Mouse (Mus musculus) C2C12 (cell line): ENCODE data around the gene Ddx4. TPM values are rescaled to one million over a fixed set of nuclear protein-coding genes. Genes with fewer than 3 reads are reported as not detected.

Source experiments
- H3K27me3 ChIP-seq: one replicate; pipeline ENCODE4 v1.6.1; 2011; ENCODE audit not compliant: control insufficient read depth, insufficient read depth, insufficient read length
- H3K36me3 ChIP-seq: one replicate; pipeline ENCODE4 v1.6.1; 2011; ENCODE audit not compliant: control insufficient read depth, insufficient read depth
- H3K4me3 ChIP-seq: one replicate; pipeline ENCODE4 v1.5.1; 2011; ENCODE audit warnings: mild to moderate bottlenecking, control low read depth; ENCODE audit not compliant: poor library complexity, insufficient read depth, severe bottlenecking
- H3K79me2 ChIP-seq: one replicate; pipeline ENCODE4 v1.6.1; 2011; ENCODE audit not compliant: control insufficient read depth, insufficient read depth
- H3K79me3 ChIP-seq: one replicate; pipeline ENCODE4 v1.6.1; 2011; ENCODE audit warnings: low read depth, control low read depth
- H3ac ChIP-seq: one replicate; pipeline ENCODE3; 2011; ENCODE audit warnings: low read depth; ENCODE audit not compliant: control insufficient read depth, insufficient read length
- CEBPB ChIP-seq: IDR thresholded peaks from one replicate; pipeline ENCODE4 v1.6.1; 2011; ENCODE audit warnings: low read depth, mild to moderate bottlenecking, control low read depth, moderate library complexity
- CTCF ChIP-seq: IDR thresholded peaks from one replicate; pipeline ENCODE4 v1.5.1; 2011; ENCODE audit not compliant: control insufficient read depth, insufficient read depth, insufficient read length
- FOSL1 ChIP-seq: IDR thresholded peaks from one replicate; pipeline ENCODE4 v1.8.0; 2011; ENCODE audit warnings: mild to moderate bottlenecking, low read length; ENCODE audit not compliant: poor library complexity, insufficient read depth, severe bottlenecking
- MAX ChIP-seq: IDR thresholded peaks from one replicate; pipeline ENCODE4 v1.6.1; 2011; ENCODE audit warnings: mild to moderate bottlenecking, control low read depth
- MYOD1 ChIP-seq: IDR thresholded peaks from one replicate; pipeline ENCODE4 v1.6.1; 2011; ENCODE audit warnings: low read depth; ENCODE audit not compliant: control insufficient read depth, insufficient read length
- MYOG ChIP-seq: IDR thresholded peaks from one replicate; pipeline ENCODE4 v1.6.1; 2011; ENCODE audit not compliant: control insufficient read depth, insufficient read length; ENCODE audit errors: extremely low read depth
- USF1 ChIP-seq: IDR thresholded peaks from one replicate; pipeline ENCODE4 v1.6.1; 2011; ENCODE audit warnings: low read depth, mild to moderate bottlenecking, control low read depth, moderate library complexity
- polyA plus RNA-seq: library from polyadenylated mRNA; unstranded; fragments of >200 nt; fragmentation: generic; extraction: Trizol; gene quantifications from one replicate; pipeline ENCODE4 v1.2.1, GENCODE M21; 2012; ENCODE audit warnings: missing spikeins

The Ddx4 gene
- polyA plus RNA-seq, 1 experiment = not detected

DNA sequence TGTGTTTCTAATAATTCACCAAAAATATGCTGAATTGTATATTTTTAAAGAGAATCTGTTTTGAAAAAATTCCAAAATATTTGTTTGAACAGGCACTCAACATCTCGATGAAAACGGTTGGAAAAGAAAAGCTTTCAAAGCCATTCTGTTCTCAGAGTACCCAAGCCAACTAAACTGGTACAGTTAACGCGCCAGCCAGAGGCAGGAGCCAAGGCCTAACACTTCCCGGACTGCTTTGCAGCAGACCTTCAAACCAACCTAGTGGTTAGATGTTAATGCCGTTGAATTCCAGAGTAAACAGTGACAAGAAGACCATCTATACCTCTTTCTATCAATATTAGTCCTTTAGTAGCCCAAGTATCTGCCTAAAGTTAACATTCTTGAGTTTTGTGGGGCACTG, 31.7 kb upstream of the Ddx4 start:
- H3K79me3 ChIP-seq = no peaks in the 10 kb centered on the region
- no peak overlapping the region for H3ac ChIP-seq
- H3K4me3 ChIP-seq = no peak overlapping the region
- H3K27me3 ChIP-seq = no peaks in the 10 kb centered on the region
- H3K36me3 ChIP-seq = no peaks in the 10 kb centered on the region
- H3K79me2 ChIP-seq = no peaks in the 10 kb centered on the region
- TF ChIP-seq CTCF (no peak), CEBPB (no peak), USF1 (no peak), FOSL1 (no peak), MYOG (no peak), MYOD1 (no peak), MAX (no peak)

DNA sequence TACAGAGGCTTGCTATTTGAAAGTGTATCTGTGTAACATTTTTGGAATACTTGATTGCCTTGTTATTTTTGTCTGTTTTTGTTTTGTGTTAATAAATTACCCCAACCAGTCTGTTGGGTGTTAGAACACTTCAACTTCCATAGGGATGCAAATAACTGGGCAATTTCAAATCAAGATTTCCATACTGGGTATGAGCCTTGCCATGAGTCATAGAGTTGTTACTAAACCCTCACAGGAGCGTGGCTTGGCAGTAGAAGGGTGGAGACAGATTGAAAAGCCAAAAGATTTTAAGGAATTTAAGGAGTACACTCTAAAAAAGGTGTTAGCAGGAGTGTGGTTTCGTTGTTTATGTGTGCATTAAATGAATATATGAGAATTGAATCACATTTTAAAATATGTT, 31.0 kb upstream of the Ddx4 start:
- Histone ChIP-seq H3K27me3 (no peaks in the 10 kb centered on the region), H3K79me3 (no peaks in the 10 kb centered on the region), H3K36me3 (no peaks in the 10 kb centered on the region), H3K4me3 (no peak overlapping the region), H3K79me2 (no peaks in the 10 kb centered on the region), H3ac (no peak overlapping the region)
- TF ChIP-seq MAX = no peak
- TF ChIP-seq MYOG = no peak
- no peak for TF ChIP-seq CEBPB
- no peak for TF ChIP-seq MYOD1
- no peak for TF ChIP-seq FOSL1
- no peak for TF ChIP-seq USF1
- no peak for TF ChIP-seq CTCF

DNA sequence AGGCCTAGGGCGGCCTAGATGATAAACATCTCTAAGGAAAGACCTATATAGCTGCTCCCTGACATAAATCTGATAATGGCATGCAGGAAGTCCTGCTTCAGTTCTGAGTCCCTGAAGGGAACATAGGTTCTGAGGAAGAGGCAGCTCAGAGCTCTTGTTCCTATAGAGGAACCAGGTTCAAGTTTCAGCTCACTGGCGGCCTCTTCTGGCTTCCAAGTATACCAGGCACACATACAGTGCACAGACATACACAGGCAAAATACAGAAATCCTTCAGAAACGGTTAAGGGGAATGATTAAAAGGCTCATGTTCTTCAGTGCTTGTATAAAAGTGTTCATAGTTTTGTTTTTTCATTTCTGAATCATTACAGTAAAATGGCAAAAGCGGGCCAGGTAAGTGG, 25.9 kb upstream of the Ddx4 start:
- TF ChIP-seq MYOG (no peak), USF1 (no peak), MYOD1 (no peak), MAX (no peak), CEBPB (no peak), CTCF (no peak), FOSL1 (no peak)
- Histone ChIP-seq H3ac (no peak overlapping the region), H3K36me3 (no peaks in the 10 kb centered on the region), H3K79me2 (no peaks in the 10 kb centered on the region), H3K4me3 (no peak overlapping the region), H3K27me3 (no peaks in the 10 kb centered on the region), H3K79me3 (no peaks in the 10 kb centered on the region)

DNA sequence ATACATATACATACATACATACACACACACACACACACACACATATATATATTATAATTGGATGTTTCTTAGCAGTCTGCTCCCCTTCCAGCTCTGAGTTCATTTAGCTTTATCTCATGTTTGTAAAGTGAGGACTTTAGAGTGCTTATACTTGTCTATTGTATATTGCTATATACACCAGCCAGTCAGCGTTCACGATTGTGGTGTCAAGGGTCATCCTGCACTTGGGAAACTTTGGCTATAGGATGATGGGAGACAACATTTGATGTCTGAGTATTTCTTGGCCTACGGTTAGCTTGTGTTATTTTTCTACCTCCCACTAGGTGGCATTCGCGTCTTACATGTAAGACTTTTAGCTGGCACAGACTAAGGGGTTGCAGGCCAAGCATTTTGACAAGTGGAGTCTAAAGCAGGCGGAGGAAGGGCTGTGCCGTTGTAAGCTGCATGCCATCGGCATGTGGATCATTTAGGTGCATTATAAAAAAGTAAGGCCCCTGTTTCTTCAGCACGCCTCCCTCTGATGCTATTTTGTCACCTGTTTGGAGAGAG, 21.7 kb upstream of the Ddx4 start:
- H3K36me3 ChIP-seq = no peaks in the 10 kb centered on the region
- TF ChIP-seq USF1 = no peak
- peak; percentile 9 for TF ChIP-seq CTCF
- H3K79me3 ChIP-seq = no peaks in the 10 kb centered on the region
- H3K79me2 ChIP-seq = no peaks in the 10 kb centered on the region
- no peak overlapping the region for H3ac ChIP-seq
- H3K27me3 ChIP-seq = no peaks in the 10 kb centered on the region
- H3K4me3 ChIP-seq = no peak overlapping the region

DNA sequence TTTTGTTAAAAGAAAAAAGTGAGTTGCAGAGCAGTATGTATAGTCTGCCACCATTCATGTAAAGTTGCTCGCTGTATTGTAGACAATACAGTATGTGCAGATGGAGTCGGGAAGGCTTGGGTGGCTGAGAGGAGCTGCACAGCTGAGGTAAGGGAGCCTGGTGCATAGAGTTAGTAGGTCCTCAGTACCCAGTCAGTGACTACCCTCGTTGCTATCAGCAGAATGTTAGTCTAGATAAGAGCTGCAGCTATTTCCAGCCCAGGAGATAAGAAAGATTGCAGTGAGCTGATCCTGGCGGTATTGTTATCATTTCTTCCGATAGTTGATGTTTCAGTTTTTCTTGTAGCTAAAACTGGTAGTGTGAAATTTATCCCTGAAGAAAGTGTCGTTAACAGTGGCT, 20.5 kb upstream of the Ddx4 start:
- no peak for TF ChIP-seq MYOG
- H3K36me3 ChIP-seq = no peaks in the 10 kb centered on the region
- no peak overlapping the region for H3K4me3 ChIP-seq
- no peaks in the 10 kb centered on the region for H3K27me3 ChIP-seq
- H3K79me3 ChIP-seq = no peaks in the 10 kb centered on the region
- no peak overlapping the region for H3ac ChIP-seq
- no peaks in the 10 kb centered on the region for H3K79me2 ChIP-seq

DNA sequence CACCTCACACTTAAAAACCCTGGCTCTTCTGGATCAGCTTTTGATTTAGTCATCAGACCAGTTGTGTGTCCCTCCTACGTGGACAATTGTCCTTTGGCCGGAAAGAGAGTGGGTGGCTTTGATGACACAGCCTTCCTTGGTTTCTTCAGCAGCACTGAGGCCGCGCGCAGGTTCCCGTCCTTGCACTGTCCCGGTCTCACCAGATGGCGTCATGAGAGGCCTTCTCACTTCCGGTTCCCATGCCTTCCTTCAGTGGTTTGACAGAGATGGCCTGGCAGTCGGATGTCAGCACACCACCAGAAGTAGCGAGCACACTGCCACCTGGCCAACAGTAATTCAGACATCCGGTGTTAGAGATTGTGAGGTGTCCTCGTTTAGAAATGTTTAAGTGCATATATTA, 19.4 kb upstream of the Ddx4 start:
- Histone ChIP-seq H3K36me3 (no peaks in the 10 kb centered on the region), H3K27me3 (no peaks in the 10 kb centered on the region), H3K79me3 (no peaks in the 10 kb centered on the region), H3K4me3 (no peak overlapping the region), H3ac (no peak overlapping the region), H3K79me2 (no peaks in the 10 kb centered on the region)
- no peak for TF ChIP-seq CTCF

DNA sequence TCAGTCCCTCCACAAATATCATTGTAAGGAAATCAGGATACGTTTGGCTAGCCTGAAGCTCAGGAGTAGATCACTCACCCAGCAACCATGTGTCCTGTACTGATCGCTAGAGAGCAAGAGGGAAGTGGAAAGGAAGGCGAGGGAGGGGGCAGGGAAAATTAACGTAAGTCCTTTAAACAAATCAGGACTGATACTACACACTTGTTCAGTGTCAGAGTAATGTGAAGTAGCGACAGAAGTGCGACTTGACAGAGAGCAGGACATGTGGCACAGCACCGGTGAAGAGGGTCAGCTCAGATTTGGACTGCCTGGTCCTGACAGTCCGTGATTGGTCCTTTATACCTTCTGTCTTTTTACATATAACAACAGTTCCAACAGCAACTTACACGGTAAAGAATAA, 14.9 kb upstream of the Ddx4 start:
- Histone ChIP-seq H3K4me3 (no peak overlapping the region), H3K79me2 (no peaks in the 10 kb centered on the region), H3K36me3 (no peaks in the 10 kb centered on the region), H3K79me3 (no peaks in the 10 kb centered on the region), H3K27me3 (no peaks in the 10 kb centered on the region), H3ac (no peak overlapping the region)
- TF ChIP-seq CTCF (no peak), USF1 (no peak), CEBPB (no peak), MAX (no peak), MYOG (no peak), FOSL1 (no peak), MYOD1 (no peak)
